Mouse (Mus musculus) neural tube, embryonic 15.5 days (tissue): Measurements from ENCODE around the gene Wars2. TPM values are rescaled to one million over a fixed set of nuclear protein-coding genes. Genes with fewer than 3 reads are reported as not detected.

Experiments
- ATAC-seq: fragments of 200-750 bp; cut with Nextera tagmentation; 2 replicates; pipeline ENCODE4 v1.8.0; 2017; ENCODE audit warnings: mild to moderate bottlenecking, moderate TSS enrichment, moderate library complexity; ENCODE audit not compliant: low FRiP score
- H3K27ac ChIP-seq: fragments of 300-500 bp; sonication (generic); replicated peaks from 2 replicates; pipeline ENCODE4 v1.5.1; 2015; ENCODE audit warnings: mild to moderate bottlenecking, inconsistent platforms
- H3K27me3 ChIP-seq: fragments of 300-500 bp; sonication (generic); replicated peaks from 2 replicates; pipeline ENCODE4 v1.6.1; 2015; ENCODE audit warnings: inconsistent platforms
- H3K36me3 ChIP-seq: fragments of 300-500 bp; sonication (generic); 2 replicates; pipeline ENCODE4 v1.6.1; 2015; ENCODE audit warnings: inconsistent platforms
- H3K4me1 ChIP-seq: fragments of 300-500 bp; sonication (generic); 2 replicates; pipeline ENCODE4 v1.6.1; 2015; ENCODE audit warnings: inconsistent platforms
- H3K4me2 ChIP-seq: fragments of 300-500 bp; sonication (generic); 2 replicates; pipeline ENCODE4 v1.6.1; 2015; ENCODE audit warnings: inconsistent platforms, mild to moderate bottlenecking, moderate library complexity
- H3K4me3 ChIP-seq: fragments of 300-500 bp; sonication (generic); replicated peaks from 2 replicates; pipeline ENCODE4 v1.5.1; 2015; ENCODE audit warnings: mild to moderate bottlenecking, inconsistent platforms
- H3K9ac ChIP-seq: fragments of 300-500 bp; sonication (generic); replicated peaks from 2 replicates; pipeline ENCODE4 v1.6.1; 2015; ENCODE audit warnings: mild to moderate bottlenecking, inconsistent platforms
- H3K9me3 ChIP-seq: fragments of 300-500 bp; sonication (generic); replicated peaks from 2 replicates; pipeline ENCODE4 v1.6.1; 2016; ENCODE audit warnings: inconsistent platforms
- WGBS: fragments of 180-500 bp; shearing (Covaris S2); methylation state at CpG from one replicate; pipeline ENCODE4 v1.1.7; 2015; ENCODE audit warnings: mixed read lengths; 5-methylcytosine and 5-hydroxymethylcytosine counted together
- polyA plus RNA-seq: library from polyadenylated mRNA; unstranded; fragments of >200 nt; fragmentation: Nextera tagmentation; extraction: Ambion mirVana; gene quantifications from 2 replicates; pipeline ENCODE4 v1.2.1, GENCODE M21; 2015

The Wars2 gene
- polyA plus RNA-seq, 1 experiment from 2014 or later, result 4.5 TPM

DNA sequence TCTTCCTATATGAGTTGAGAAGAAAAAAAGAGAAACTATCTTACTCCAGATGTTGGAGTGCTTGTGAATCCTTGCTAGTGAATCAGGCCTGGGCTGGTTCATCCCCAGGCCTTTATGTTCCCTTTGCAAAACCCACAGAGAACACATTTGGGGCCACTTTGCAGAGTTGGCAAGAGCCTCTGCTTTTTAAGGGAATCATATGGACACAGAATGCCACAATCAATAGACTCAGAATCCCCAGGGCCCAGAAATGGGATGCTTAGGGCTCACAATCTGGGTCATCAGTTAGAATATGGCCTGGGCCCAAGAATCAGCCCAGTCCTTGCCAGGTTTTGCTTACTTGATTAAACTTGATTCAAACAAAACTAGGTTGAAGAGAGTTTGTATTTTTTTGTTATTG, 62.5 kb downstream of the Wars2 start:
- H3K4me3 ChIP-seq, result no peak overlapping the region
- no peak overlapping the region for H3K4me2 ChIP-seq
- H3K36me3 ChIP-seq, result no peaks in the 10 kb centered on the region
- H3K27ac ChIP-seq, result no peak overlapping the region
- ATAC-seq, result no peak
- no peaks in the 10 kb centered on the region for H3K4me1 ChIP-seq
- no peaks in the 10 kb centered on the region for H3K9me3 ChIP-seq
- H3K27me3 ChIP-seq, result no peaks in the 10 kb centered on the region
- H3K9ac ChIP-seq, result no peak overlapping the region

DNA sequence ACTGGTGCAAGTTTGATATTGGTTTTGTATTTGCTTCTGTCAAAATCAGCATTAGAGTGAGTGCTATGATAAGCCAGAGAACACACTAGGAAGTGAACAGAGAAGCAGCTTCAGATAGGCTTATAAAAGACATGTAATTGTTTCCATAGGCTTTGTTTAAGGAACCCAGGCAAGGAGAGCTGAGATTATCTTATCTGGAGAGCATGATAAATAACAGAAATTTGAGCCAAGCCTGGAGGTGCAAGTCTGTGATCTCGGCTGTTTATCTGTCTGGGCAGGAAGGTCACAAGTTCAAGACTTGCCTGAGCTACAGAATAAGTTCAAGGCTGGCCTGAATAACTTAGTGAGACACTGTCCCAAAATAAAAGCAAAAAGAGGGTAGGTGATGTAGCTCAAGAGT, 67.5 kb downstream of the Wars2 start:
- H3K27me3 ChIP-seq, result no peaks in the 10 kb centered on the region
- no peaks in the 10 kb centered on the region for H3K36me3 ChIP-seq
- no peak overlapping the region for H3K27ac ChIP-seq
- H3K4me2 ChIP-seq, result no peak overlapping the region
- no peak overlapping the region for H3K4me3 ChIP-seq
- no peak for ATAC-seq
- H3K9me3 ChIP-seq, result no peaks in the 10 kb centered on the region
- 74% methylated on average over 1 of the region's 1 CpGs for WGBS
- H3K9ac ChIP-seq, result no peak overlapping the region
- H3K4me1 ChIP-seq, result no peaks in the 10 kb centered on the region

DNA sequence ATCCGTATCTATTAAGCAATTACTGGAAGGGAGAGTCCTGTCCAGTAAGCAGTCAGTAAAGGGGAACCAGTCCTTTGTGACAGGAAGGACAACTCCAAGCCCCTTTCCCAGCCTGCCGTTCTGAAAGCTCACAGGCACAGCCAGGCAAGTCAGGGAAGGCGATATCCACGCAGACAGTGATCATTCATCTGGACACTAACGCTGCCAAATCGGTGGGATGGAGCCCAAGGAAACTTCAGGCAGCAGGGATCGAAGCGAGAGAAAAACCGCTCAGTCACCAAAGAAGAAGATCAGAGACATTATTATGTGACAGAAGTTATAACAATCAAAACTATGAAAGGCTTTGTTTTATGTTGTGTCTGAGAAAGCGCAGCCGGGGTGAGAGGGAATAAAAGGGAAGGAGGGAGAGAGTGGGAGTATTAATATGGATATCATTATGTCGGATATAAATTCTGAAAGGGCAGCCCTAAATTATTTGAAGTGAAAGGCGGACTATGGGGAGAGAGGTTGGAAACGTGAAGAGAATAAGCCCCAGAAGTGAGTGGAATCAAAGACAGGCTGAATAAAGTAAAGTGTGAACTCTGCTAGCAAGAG, 70.3 kb downstream of the Wars2 start:
- Histone ChIP-seq H3K4me2 (no peak overlapping the region), H3K36me3 (no peaks in the 10 kb centered on the region), H3K9ac (no peak overlapping the region; the same call in 1 of the 2 replicates), H3K9me3 (no peaks in the 10 kb centered on the region), H3K27me3 (no peaks in the 10 kb centered on the region), H3K4me1 (no peaks in the 10 kb centered on the region), H3K27ac (no peak overlapping the region), H3K4me3 (no peak overlapping the region)
- WGBS, result 27% methylated on average over 14 of the region's 14 CpGs
- peak; percentile 14; the same call in 1 of the 2 replicates for ATAC-seq

DNA sequence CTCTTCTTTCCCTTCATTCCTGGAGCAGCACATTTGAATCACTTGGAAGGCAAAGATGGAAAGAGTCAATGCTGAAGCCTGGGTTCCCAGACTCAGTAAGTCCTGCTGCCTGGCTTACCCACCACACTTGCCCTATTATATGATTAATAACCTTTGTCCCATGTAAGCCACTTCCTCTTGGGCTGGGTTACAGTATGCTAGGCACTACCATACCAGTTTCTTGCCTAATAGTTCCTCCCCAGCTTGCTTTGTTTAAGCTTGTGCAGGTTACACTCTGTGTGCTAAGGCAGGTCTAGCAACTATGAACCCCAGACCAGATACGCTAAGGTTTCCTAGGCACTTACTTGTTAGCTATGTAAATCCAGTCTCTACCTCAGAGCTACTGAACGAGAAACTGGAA, 86.9 kb downstream of the Wars2 start:
- no peak for ATAC-seq
- Histone ChIP-seq H3K9me3 (no peaks in the 10 kb centered on the region), H3K4me2 (no peak overlapping the region), H3K9ac (no peak overlapping the region), H3K36me3 (no peaks in the 10 kb centered on the region), H3K4me1 (no peaks in the 10 kb centered on the region), H3K27me3 (peaks cover 9% of the 10 kb centered on the region), H3K27ac (no peak overlapping the region), H3K4me3 (no peak overlapping the region)
- 79% methylated on average over 2 of the region's 2 CpGs for WGBS

DNA sequence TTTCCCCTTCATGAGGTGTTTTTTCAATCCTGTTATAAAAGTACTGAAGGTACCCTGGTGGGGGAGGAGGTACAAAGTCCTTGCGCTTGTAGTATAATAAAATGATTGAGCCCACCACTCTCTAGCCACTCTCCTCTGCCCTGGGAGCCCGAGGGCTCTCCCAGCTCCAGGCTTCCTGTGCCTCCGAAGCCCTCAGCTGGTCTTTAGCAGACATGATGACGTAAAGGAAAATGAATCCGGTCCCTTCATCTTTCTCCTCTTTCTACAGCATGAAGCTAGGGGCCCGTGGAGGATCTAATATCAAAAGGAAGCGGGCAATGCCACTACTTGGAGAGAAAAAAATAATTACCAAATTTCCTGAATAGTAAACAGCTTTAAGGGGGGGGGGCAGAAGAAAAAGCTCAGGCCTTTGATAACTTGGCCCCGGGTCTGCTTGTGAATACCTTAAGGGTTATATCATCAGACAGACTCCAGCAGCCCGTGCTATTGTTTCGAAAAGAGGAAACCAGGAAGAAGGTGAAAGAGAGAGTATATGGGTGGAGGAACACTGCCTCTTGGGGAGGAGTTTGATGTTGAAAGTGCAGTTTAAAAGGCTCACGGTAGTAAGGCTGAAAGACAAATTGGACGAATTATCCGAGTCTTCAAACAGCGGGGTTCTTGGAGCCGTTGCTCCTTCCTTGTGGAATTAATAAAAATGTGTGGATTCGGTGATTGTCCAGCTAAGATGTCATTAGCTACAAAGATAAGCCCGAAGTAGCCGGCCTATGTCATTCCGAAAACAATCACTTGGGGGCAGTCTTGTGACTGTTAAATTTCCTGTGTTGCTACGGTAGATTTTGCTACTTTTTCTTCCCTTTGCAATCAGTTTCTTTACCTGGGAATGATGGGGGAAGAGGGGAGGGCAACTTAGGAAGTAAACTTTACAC, 92.8 kb downstream of the Wars2 start:
- no peak for ATAC-seq

DNA sequence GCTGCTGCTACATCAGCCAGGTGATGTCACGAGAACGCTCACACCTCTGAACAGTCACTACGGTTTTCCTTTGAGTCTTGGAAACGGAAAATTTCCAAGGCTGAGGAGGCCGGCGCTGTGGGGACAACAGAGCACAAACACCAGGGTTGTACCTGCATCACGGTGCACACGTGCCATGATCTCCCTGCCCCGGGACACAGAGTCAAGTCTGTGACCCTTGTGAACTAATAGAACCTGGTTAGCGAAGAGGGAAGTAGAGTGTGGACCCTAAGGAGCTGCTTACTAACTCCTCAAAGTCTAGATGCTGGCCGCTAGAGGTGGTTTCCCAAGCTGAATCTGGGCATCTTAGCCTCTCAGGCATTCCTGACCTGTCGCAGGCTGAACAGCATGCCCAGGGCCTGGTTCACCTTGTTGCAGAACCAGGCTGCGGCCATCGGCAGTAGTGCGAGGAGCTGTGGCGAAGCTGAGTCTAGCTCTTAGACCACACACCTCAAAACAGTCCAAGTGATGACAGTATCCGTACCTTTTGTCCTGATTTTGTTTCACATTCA, 93.5 kb downstream of the Wars2 start:
- Histone ChIP-seq H3K4me3 (peak overlapping the region; percentile 12; the same call in 1 of the 2 replicates), H3K36me3 (no peaks in the 10 kb centered on the region), H3K9ac (no peak overlapping the region), H3K27ac (no peak overlapping the region), H3K27me3 (peaks cover 71% of the 10 kb centered on the region), H3K9me3 (no peaks in the 10 kb centered on the region), H3K4me2 (peak overlapping the region; percentile 42), H3K4me1 (peaks cover 16% of the 10 kb centered on the region)
- WGBS, result 3% methylated on average over 17 of the region's 17 CpGs
- no peak for ATAC-seq

More for the DNA sequence above, 92.8 kb downstream of the Wars2 start:
- peak overlapping the region; percentile 42 for H3K4me2 ChIP-seq
- H3K9ac ChIP-seq, result no peak overlapping the region
- peaks cover 16% of the 10 kb centered on the region for H3K4me1 ChIP-seq
- no peaks in the 10 kb centered on the region for H3K9me3 ChIP-seq
- H3K27me3 ChIP-seq, result peaks cover 64% of the 10 kb centered on the region
- WGBS, result 8% methylated on average over 20 of the region's 20 CpGs
- no peaks in the 10 kb centered on the region for H3K36me3 ChIP-seq
- H3K27ac ChIP-seq, result no peak overlapping the region
- H3K4me3 ChIP-seq, result peak overlapping the region; percentile 12; the same call in 1 of the 2 replicates

DNA sequence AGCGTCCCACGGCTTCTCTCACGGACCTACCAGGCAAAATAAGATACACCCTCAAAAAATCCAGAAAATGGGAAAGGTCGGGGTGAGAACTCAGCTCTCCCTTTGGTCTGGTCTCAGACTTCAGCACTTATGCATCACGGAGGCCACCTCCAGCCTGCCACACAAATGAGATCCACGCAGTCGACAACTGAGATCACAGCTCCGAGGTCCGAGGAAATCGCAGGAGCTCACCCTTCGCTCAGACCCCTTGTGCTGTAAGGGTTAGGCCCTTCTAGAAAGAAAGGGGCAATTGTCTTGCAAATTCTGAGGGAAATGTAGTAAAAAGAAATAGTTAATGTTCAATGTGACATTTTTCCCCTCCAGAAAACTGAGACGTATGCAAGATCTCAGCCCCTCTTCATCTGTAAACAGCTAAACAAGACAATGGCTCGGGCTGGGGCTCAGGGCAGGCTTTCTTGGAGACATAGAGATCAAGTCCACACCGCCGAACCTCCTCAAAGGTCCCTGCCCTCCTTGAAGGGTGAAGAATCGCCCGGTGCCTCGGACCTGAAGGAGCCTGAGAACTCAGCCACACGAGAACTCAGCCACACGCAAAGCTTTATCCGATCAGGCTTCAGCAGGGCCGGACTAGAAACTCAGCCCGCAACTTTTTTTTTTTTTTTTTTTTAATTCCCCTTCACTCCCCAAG, 94.4 kb downstream of the Wars2 start:
- H3K4me1 ChIP-seq, result peaks cover 16% of the 10 kb centered on the region
- H3K9ac ChIP-seq, result no peak overlapping the region
- no peak overlapping the region for H3K27ac ChIP-seq
- H3K4me2 ChIP-seq, result no peak overlapping the region
- WGBS, result under 1% methylated on average over 23 of the region's 23 CpGs
- no peaks in the 10 kb centered on the region for H3K9me3 ChIP-seq
- H3K4me3 ChIP-seq, result no peak overlapping the region
- H3K36me3 ChIP-seq, result no peaks in the 10 kb centered on the region
- peaks cover 80% of the 10 kb centered on the region for H3K27me3 ChIP-seq
- ATAC-seq, result no peak

DNA sequence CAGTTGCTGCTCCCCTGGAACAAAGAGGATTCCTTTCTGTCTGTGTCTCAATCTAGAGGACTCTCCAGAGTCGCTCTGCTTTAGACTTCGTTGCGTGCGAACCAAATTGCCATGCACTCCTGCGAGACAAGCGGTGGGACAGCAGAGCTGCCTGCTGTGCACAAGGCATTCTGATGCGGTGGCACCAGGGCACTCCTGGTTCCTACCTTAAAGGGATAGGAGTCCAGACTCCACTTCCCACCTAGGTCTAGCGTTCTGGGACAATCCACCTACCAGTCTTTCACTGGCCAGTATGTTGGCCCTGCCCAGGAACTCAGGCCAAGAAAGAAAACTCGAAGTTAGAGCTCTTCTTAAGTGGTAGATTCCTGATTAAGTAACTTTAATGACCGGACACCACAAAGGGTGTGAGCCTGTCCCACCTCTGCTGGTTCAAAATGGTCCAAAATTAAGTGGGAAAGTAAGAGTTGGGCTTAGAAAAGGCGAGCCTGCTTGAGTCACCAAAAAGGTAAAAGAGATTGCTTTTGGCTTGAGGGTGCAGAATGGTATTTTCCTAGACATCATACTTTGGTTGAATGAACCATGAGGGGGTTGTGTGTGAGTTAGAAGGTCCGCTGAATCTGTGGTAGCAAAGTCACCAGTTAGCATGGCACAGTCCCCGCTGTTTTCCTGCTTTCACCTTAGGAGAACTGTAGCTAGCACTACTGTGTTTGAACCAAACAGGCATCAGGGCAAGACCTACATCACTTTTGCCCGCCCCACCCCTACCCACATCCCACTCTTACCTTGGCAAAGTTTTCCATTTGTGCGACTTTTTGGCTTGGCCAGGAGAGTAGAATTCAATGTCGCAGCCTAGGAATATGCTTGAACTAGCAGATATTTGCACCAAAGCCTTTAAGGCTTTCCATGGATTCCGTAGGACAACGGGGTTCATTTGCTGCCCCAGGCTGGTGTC, 95.2 kb downstream of the Wars2 start:
- Histone ChIP-seq H3K27ac (no peak overlapping the region), H3K36me3 (no peaks in the 10 kb centered on the region), H3K4me2 (no peak overlapping the region), H3K4me3 (no peak overlapping the region), H3K9me3 (no peaks in the 10 kb centered on the region), H3K27me3 (peaks cover 88% of the 10 kb centered on the region), H3K4me1 (peaks cover 18% of the 10 kb centered on the region), H3K9ac (no peak overlapping the region)
- ATAC-seq, result no peak
- 1% methylated on average over 18 of the region's 18 CpGs for WGBS

DNA sequence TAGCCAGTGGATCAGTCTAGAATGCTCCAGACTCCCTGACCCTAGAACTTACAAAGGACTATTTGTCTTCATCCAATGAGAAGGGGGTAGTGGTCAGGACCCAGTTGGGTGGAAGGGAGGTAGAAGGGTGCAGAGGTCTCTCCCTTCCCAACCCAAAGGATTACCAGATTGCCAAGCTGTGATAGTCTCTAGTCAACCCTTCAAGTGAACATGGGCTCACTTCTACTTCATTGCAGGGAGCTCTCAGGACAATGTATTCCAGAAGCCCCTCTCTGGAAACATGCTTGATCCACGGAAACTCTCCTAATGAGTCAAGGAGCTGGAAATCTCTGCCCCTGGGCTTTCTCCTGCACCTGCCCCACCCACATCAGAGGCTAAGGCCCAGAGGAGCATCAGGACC, 97.8 kb downstream of the Wars2 start:
- H3K9me3 ChIP-seq, result no peaks in the 10 kb centered on the region
- no peak overlapping the region for H3K4me2 ChIP-seq
- 4% methylated on average over 1 of the region's 1 CpGs for WGBS
- ATAC-seq, result no peak
- H3K4me1 ChIP-seq, result peaks cover 22% of the 10 kb centered on the region
- H3K27me3 ChIP-seq, result peaks cover 95% of the 10 kb centered on the region
- no peak overlapping the region for H3K27ac ChIP-seq
- H3K9ac ChIP-seq, result no peak overlapping the region
- no peaks in the 10 kb centered on the region for H3K36me3 ChIP-seq
- no peak overlapping the region for H3K4me3 ChIP-seq

DNA sequence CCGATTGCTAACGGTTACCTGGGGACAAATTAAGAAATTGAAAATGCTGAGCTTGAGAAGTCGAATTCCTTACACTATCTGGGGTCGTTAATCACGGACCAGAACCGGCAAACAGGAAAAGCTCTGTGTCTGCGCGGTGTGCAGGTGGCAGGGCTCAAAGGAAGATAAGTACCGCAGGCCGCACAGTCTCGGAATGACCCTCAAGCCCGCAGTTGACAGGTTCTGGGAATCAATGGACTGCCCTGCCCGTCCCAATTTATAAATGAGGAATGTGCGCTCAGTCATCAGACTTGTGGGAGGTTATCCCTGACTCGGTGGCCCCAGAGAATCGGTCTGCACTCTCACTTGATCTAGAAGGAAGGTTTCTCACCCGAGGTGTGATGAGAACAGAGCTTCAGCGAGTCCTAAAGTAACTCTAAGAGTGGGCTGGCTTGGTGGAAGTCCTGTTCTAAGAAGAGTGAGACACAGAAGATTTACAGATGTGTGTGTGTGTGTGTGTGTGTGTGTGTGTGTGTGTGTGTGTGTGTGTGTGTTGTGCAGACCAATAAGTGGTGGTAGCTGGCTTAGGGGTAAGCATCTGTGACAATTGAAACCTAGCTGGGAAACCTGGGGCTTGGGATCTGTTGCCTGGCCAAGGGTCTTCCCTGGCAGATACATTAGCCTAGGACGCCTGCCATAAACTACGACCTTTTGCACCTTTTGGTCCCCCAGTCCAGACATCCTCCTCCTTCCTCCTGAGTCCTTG, 98.6 kb downstream of the Wars2 start:
- Histone ChIP-seq H3K4me1 (peaks cover 14% of the 10 kb centered on the region), H3K4me2 (no peak overlapping the region), H3K36me3 (no peaks in the 10 kb centered on the region), H3K9me3 (no peaks in the 10 kb centered on the region), H3K4me3 (no peak overlapping the region), H3K27ac (no peak overlapping the region), H3K9ac (no peak overlapping the region), H3K27me3 (peaks cover 95% of the 10 kb centered on the region)
- no peak for ATAC-seq
- 2% methylated on average over 20 of the region's 20 CpGs for WGBS
